Mouse (Mus musculus) liver, embryonic 14.5 days (tissue): ENCODE measurements around the gene Plvap.
A peak's percentile ranks its signal among the peaks of the same experiment; 100 is the strongest.

Experiments used
- CTCF ChIP-seq: IDR thresholded peaks from 2 replicates; pipeline ENCODE4 v1.5.1; 2016; ENCODE audit warnings: antibody characterized with exemption, low read depth, control low read depth
- EP300 ChIP-seq: IDR thresholded peaks from 2 replicates; pipeline ENCODE4 v1.6.1; 2016; ENCODE audit warnings: antibody characterized with exemption, low read depth

DNA sequence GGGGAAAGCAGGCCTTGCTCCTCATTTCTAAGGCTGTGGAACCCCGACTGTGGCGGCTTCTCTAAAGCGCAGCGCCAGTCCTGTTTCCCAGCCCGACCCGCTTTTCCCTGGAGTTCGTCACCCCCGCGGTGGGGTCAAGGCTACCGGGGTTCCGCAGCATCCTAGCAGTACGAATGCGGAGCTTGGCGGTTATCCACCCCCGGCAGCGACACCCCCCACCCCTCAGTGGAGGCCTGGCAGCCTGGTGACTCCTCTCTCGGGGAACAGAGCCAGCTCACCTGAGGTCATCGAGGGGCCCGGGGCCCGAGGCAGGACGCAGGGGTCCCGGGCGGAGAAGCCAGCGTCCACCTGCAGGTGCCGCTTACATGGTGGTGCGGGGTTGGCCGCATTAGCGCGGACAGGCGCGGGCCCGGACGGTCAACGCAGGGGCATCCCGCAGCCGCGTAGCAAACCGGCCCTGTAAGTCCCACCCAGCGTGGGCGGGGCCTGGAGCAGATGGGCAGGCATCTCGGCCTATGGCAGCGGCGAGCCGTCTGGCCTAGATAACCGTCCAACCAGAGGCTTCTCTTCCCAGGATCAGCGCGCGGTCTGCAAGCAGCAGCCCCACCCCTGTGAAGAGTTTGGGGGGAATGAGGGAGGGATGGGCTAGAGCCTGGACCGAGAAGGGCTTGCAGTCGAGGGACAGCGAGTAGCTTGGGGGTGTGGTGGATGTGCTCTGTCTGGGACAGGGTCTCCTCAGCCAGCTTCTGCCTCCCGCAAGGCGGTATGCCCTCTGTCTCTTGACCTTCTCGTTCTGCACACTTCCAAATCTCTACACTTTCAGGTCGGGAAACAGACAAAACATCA lies 48.1 kb downstream of the Plvap start, which contains the start of gene Abhd8:
- 0 out of 2 replicates have a peak, but pooled peaks have one; percentile 6 for TF ChIP-seq CTCF
- TF ChIP-seq EP300 = no peak
